Mouse (Mus musculus) adrenal gland, adult 18-20 months (tissue): ENCODE results near the gene Cmtm6. TPM values are rescaled to one million over a fixed set of nuclear protein-coding genes. Genes with fewer than 3 reads are reported as not detected.
A peak's percentile ranks its signal among the peaks of the same experiment; 100 is the strongest.

Experiments
- DNase-seq, 2 experiments: peaks; one replicate each; pipeline ENCODE4 v3.0.0; 2021 to 2022; ENCODE audit warnings: low spot score in 2 of 2
- total RNA-seq, 2 experiments: library from RNA; stranded (reverse); gene quantifications; 1 replicate in 1 of 2; 2 replicates in 1 of 2; pipeline ENCODE4 v1.2.3; 2021

Cmtm6 gene
- total RNA-seq, 2 experiments from 2014 or later, result 59.9 to 106 TPM

DNA sequence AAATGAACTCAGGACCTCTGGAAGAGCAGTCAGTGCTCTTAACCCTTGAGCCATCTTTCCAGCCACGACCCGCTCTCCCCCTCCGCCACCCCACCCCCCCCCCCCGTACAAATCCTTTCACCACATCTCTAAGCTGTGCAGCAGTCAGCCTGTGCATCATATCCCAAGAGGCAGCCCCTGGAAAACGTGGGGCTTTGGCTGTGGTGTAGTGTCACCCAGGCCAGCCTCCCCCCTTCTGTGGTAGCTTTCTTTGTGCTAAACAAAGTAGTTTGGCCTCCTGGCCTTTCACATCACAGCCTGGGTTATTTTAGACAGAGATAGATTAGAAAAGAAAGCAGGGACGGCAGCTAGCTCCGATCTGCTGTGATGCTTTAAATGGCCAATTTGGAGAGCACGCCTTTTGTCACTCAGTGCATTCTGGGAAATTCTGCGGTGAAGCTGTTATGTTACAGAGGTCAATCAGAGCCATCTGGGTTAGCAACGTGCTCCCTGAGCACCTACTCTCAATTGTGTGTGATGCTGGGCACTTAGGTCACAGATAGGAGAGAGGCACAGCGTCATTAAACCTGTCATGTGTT is 65.6 kb downstream of the Cmtm6 start:
- no peak for DNase-seq

DNA sequence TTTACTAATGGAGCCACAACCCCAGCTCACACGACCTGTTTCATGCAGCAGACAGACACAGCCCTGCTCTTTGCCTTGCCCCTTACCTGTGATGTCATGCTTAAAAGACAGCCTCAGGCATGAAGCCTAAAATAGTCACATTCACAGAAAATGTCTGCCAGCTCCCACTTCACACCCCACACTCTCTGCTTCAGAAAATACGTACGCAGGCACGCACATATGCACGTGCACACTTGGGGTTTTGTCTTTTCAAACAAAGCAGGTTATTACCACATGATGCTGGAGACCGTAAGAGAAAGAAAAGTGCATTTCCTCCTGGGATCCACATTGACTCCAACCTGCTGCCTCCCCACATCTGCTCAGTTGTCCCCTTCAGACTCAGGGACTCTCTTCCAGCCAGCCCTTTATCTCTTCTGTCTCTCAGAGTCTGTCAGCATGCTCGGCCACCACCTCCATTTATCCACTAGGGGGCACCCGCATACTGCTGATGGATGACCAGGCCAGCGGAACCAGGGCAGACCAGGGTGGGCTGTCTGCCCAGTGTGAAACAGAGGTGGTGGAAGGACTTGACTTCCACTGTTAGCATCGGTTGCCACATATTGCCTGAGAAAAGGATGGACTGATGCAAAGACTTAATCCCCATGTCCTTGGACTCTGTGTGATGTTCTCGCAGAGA is 66.6 kb downstream of the Cmtm6 start:
- peak; percentile 81 for DNase-seq

DNA sequence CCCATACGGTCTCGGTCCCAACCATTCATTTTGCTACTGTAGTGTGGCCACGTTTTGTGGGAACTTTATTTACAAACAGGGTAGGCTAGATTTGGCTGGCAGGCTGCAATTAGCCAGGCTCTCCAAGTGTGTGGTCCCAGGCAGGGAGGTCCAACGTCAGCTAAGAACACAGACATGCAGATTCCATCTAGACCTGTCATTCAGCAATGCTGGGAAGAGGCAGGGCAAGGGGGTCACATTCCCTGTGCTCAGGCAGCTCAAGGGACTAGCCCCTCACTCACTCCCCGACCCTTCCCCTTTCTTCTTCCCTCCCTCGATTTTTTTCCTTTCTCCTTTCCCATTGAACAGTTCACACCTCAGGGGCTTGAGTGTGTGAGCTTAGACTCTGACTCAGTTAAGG is 67.9 kb downstream of the Cmtm6 start:
- no peak for DNase-seq

Other genes starting within 250 kb of the Cmtm6 start
- gene Ccr4, start 226.2 kb upstream of the Cmtm6 start, total RNA-seq, result not detected
- not detected for gene C130032M10Rik, start 215.4 kb upstream of the Cmtm6 start, total RNA-seq
- gene Trim71, start 166.7 kb upstream of the Cmtm6 start, total RNA-seq, result not detected
- 10 to 100 TPM; 28.7 to 34.2 TPM for gene Cnot10, start 90.9 kb upstream of the Cmtm6 start, total RNA-seq
- gene Dync1li1, start 42.3 kb upstream of the Cmtm6 start, total RNA-seq, result 10 to 100 TPM; 42.0 to 44.7 TPM
- gene Cmtm7, start 50.7 kb downstream of the Cmtm6 start, total RNA-seq, result 10 to 100 TPM; 18.3 to 34.4 TPM
- gene Cmtm8, start 113.0 kb downstream of the Cmtm6 start, total RNA-seq, result 1 to 10 TPM; 5.8 to 7.3 TPM
- 10 to 100 TPM; 20.1 to 35.0 TPM for gene Gpd1l, start 202.9 kb downstream of the Cmtm6 start, total RNA-seq
- gene Osbpl10, start 247.5 kb downstream of the Cmtm6 start, total RNA-seq, result 1 to 10 TPM; 4.2 to 6.5 TPM